Mouse (Mus musculus): ENCODE measurements around the gene Krt76. TPM values are rescaled to one million over a fixed set of nuclear protein-coding genes. Genes with fewer than 3 reads are reported as not detected.

Gene Krt76
- not detected for polyA plus RNA-seq (2017; shearing (Covaris generic))

GRCm38 (mm10) chr15:101892820-101893219 is at the start of gene Krt76:
Gene Krt76 (minus strand): TSS chr15:101892920.

GRCm38 (mm10) chr15:101940274-101940829 is 47.6 kb upstream of the Krt76 start, which contains the start of gene Krt79:
Gene Krt79 (minus strand): TSS chr15:101940324.

GRCm38 (mm10) chr15:101924635-101925034 is 31.9 kb upstream of the Krt76 start, which contains the start of gene Krt4:
Gene Krt4 (minus strand): TSS chr15:101924735.

DNA sequence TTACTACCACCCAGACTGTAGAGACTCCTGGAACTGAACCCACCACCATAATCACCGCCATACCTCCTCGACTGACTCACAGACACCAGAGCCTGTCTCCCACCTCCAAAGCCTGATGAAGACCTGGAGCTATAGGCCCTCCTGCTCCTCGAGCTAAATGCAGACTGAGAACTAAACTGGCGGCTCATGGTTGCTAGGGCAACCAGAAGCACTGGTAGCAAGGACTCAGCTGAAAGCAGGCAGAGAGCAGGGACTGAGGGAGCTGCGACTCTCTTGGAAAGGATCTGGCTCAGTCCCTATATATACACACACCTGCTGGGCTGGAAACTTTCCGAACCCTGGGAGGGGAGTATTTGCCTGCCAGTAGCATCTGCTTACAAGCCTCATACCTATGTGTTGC is 23.3 kb downstream of the Krt76 start, which contains the start of gene Krt77:
Gene Krt77 (minus strand): TSS at position 275 of the 400 bp plus-strand sequence.

GRCm38 (mm10) chr15:101850694-101851093 is 42.0 kb downstream of the Krt76 start, which contains the start of gene Krt1:
Gene Krt1 (minus strand): TSS chr15:101850794.

Other genes starting within 250 kb of the Krt76 start
- gene Gm5478, start 245.5 kb downstream of the Krt76 start, polyA plus RNA-seq (2017; shearing (Covaris generic)) = not detected
- not detected for gene Krt6b, start 212.6 kb downstream of the Krt76 start, polyA plus RNA-seq (2017; shearing (Covaris generic))
- gene Krt6a, start 198.6 kb downstream of the Krt76 start, polyA plus RNA-seq (2017; shearing (Covaris generic)) = not detected
- not detected for gene Krt5, start 180.0 kb downstream of the Krt76 start, polyA plus RNA-seq (2017; shearing (Covaris generic))
- not detected for gene Krt71, start 149.8 kb downstream of the Krt76 start, polyA plus RNA-seq (2017; shearing (Covaris generic))
- gene Krt72, start 106.5 kb downstream of the Krt76 start, polyA plus RNA-seq (2017; shearing (Covaris generic)) = not detected
- gene Krt73, start 90.6 kb downstream of the Krt76 start, polyA plus RNA-seq (2017; shearing (Covaris generic)) = 0.17 TPM
- gene Krt2, start 74.8 kb downstream of the Krt76 start, polyA plus RNA-seq (2017; shearing (Covaris generic)) = not detected
- gene Krt1, start 42.1 kb downstream of the Krt76 start, polyA plus RNA-seq (2017; shearing (Covaris generic)) = not detected
- not detected for gene Krt77, start 23.2 kb downstream of the Krt76 start, polyA plus RNA-seq (2017; shearing (Covaris generic))
- not detected for gene Krt4, start 31.8 kb upstream of the Krt76 start, polyA plus RNA-seq (2017; shearing (Covaris generic))
- 0.89 TPM for gene Krt79, start 47.4 kb upstream of the Krt76 start, polyA plus RNA-seq (2017; shearing (Covaris generic))
- not detected for gene Krt78, start 61.4 kb upstream of the Krt76 start, polyA plus RNA-seq (2017; shearing (Covaris generic))
- gene Krt8, start 111.6 kb upstream of the Krt76 start, polyA plus RNA-seq (2017; shearing (Covaris generic)) = 0.69 TPM
- gene Krt18, start 135.3 kb upstream of the Krt76 start, polyA plus RNA-seq (2017; shearing (Covaris generic)) = 0.39 TPM
- gene Eif4b, start 180.9 kb upstream of the Krt76 start, polyA plus RNA-seq (2017; shearing (Covaris generic)) = 80.1 TPM
- 4.6 TPM for gene Tns2, start 207.5 kb upstream of the Krt76 start, polyA plus RNA-seq (2017; shearing (Covaris generic))
- gene Spryd3, start 243.3 kb upstream of the Krt76 start, polyA plus RNA-seq (2017; shearing (Covaris generic)) = 46.8 TPM

All from effector memory CD4-positive, alpha-beta T cell, adult 7 months (primary cell).